Mouse (Mus musculus) mouse trophoblast stem cell (cell line): ENCODE results near the gene Cldn11.

Source experiments
- in situ Hi-C, 2 experiments: fragments of 300-500 bp; cut with MseI, MboI; formaldehyde crosslinking; loops; 2 replicates in 1 of 2; 3 replicates in 1 of 2; pipeline ENCODE4 v1.15.1; 2025

Gene Cldn11

DNA sequence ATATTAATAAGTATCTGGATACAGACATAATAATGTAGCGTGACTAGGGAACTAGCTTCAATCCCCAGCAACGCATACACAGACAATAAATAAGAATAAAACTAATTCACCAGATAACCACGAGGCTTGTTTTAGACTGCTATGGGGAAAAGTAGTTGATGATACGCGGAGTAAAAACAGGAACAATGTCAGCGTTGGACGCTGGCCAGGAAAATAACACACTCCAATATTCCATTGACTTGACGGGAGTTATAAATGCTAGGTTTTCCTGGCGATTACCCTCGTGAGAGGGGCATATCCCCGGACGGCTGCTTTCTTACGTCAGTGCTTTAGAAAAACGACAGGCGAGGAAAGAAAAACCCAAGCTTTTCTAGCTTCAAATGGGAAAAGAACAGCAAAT lies 8.1 kb downstream of the Cldn11 start:
- in situ Hi-C loops, result no loop called here

DNA sequence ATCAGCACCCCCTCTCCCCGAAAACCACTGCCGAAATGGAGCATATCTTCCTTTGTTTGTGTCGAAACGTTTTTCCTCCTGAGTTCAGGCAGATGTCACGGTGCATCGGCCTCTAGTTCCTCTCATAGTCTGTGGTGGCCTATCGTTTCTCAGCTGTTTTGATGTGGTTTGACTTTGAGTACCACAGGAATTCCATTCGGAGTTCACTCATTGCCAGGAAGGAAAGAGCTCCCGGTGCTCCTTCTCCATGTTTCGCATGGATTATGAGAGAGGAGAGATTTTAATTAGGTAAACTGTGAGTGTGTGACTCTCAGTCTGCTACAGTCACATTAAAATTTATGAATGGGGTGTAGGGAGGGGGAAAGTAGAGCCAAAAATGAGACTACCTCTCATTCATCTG lies 10.3 kb downstream of the Cldn11 start:
- in situ Hi-C loops, result no loop called here

DNA sequence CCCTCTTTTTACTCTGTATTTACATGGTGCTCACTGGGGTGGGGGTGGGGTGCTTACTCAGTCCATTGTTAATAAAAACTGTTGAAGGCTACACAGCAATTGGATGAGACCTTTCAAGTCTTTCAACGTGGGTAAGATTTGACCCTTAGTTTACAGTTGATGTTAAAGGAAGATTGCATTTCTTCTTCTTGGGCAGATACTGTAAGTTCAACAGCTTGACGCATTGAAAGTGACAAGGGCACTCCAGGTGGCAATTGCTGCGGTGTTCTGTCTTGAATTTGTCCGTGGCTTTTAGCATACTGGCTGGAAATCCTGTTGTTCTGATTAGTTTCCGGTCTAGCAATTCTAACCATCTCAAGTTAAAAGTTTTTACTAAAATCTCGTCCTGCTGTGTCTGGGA lies 11.6 kb downstream of the Cldn11 start:
- in situ Hi-C loops, result no loop called here

DNA sequence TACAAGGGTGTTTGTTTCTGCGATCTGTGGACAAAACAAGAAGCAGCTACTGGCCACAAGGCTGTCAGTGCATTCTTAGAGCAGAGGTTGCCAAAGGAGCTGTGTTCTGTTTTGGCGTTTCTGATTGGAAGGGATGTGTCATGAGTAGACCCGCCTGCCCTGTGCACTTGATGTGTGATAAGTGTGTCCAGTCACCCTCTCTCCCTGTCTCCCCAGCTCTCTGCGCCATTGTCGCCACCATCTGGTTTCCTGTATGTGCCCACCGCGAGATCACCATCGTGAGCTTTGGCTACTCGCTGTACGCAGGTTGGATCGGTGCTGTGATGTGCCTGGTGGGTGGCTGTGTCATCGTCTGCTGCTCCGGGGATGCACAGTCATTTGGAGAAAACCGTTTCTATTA lies 13.1 kb downstream of the Cldn11 start:
- in situ Hi-C loops, result no loop called here

DNA sequence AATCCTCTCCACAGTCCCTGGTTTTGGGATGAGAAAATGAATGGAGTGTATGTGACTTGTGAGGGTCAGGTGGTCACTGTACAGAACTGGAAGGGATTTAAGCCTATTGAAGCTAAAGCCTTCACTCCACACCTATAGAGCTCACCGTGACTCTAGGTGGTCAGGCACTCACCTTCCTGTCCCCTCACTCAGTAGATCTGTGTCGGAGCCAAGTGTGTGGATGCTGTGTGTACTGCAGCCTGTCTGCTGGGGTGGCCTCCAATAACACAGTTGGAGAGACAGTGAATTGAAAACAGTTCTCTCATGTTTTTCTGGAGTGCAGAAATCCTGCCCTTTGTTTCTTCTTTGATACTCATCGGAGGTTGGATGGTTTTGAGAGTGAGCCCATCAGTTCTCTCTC lies 16.1 kb downstream of the Cldn11 start:
- in situ Hi-C loops, result no loop called here

DNA sequence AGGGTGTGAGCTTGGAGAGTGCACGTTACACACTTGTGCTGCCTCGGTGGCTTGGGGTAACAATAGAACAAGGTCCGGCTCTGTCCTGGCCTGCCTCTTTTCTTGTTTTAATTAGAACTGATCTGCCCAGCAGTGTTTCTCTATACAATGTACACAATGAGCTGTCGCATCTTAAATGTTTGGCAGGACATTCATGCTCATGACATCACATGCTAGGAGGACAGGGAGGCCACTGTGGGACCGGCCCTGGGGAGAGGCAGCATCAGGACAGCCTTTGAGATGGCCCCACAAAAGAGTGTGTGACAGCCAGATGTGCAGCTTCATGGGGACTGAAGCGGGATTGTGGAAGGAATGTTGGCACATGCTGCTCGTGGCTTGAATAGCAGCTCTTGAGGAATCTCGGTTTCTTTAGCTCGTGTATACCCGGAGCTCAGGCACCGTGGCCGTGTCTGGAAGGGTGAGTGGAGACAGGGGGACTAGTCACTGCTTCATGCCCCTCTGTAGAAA lies 16.7 kb downstream of the Cldn11 start:
- in situ Hi-C loops, result no loop called here

DNA sequence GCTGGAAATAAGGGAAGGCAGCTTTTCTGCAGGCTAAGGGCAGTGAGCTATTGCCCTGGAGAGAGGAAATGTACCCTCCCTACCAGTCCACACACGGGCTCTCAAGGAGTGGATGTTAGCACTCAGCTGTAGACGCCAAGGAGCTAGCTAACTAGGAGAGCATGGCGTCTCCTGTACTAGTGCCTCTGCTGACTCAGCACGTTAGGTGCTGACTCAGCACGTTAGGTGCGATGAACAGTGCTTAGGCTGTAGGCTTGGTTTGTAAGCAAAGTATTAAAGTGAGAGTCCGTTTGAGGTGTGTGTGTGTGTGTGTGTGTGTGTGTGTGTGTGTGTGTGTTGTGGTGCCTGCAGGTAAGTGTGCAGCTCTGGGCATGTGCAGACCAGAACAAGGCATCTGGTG lies 40.6 kb downstream of the Cldn11 start:
- in situ Hi-C loops, result no loop called here

DNA sequence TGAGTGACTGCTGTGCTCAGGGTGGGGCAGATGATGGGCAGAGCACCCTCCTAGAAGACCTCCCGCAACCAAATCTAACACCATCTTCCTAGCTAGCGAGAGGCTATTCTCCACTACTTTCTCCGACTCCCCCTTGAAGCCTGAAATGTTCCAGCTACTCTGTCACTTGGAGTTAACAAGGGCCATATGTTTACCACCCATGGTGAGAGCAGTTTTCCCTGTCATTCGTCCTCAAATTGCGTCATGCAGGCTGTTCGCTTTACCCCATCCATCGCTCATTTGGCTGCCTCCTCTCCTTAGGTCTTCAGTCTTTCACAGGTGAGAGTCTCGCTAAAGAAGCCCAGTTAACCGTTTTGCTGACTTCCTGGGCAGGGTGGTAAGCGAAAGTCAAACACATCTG lies 41.7 kb downstream of the Cldn11 start:
- in situ Hi-C loops, result no loop called here

DNA sequence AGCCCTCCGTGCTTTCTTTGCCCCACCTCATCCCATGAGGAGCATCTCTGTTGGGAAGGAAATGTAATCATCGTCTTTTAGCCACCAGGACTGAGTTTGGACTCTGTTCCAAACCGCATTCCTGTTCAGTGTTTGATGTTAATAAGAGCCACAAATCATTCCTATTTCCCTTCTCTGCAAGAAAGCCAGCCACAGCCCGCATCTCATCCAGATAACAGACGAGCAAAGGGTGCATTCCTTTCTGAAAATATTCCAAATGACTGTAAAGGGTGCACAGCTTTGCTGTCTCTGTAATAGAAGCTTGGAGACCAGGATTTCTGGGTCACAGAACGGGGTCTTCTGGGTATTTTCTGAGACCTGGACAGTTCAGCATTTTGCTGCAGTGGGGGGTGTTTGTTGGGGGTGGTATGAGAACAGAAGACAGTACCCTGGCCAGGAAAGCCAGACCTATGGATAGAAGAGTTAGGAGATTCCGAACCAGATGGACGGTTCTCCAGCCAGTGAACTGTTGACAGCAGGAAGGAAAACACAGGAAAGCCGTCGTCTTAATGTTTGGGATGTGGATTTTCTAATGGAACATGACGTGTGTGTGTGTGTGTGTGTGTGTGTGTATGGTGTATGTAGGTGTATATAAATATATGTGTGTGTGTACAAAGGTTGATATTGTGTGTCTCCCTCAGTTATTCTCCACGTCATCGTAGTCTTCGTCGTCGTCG lies 49.6 kb downstream of the Cldn11 start:
- in situ Hi-C loops, result no loop called here

DNA sequence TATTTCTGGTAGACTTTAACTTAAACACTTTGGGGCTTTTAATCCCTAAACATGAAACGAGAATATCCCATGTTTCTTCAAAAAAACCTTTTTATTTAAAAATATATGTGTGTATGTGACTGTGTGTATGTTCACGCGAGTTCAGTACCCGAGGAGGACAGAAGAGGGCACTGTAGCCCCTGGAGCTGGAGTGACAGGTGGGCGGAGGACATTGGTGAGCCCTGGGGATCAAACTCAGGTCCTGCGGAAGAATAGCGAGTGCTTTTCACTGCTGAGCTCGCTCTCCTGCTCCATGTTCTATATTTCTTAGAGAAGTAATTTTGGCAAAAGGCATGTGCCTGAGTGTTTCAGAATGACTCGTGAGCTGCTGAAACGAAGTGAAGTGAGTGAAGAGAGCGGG lies 54.2 kb downstream of the Cldn11 start:
- in situ Hi-C loops, result no loop called here

DNA sequence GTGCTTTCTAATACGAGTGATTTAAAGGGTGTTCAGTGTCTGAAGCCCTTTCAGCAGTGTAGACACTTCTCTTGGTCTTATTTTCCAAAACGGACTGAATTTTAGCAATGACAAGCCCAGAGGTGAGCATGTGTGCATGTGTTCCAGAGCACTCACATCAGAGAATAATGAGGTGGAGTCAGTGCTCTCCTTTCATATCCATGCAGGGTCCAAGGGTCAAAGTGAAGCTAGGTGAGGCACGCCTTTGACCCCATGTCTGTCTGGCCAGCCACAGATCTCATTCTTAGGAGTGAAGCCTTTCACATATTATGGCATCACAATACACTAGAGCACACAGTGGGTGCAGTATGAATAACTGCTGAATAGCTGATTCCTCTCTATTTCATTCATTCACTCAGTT lies 55.4 kb downstream of the Cldn11 start:
- in situ Hi-C loops, result no loop called here

DNA sequence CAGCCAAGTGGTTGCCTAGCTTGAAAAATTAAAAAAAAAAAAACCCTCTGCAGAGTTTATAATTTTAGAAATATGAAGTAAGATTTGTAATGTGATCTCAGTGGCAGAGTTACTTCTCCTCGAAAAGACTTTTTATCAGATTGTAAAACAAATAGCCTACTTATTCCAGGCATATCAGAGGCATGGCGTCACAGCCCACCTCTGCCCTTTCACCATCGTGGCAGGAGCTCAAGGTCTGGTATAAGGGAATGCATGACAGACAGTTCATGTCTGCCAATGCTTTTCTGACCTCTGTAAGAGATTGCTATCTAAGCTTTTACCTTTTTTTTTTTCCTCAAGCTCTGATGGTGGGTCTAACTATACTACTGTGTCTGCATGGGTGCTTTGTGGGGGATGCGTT lies 58.3 kb downstream of the Cldn11 start:
- in situ Hi-C loops, result no loop called here

DNA sequence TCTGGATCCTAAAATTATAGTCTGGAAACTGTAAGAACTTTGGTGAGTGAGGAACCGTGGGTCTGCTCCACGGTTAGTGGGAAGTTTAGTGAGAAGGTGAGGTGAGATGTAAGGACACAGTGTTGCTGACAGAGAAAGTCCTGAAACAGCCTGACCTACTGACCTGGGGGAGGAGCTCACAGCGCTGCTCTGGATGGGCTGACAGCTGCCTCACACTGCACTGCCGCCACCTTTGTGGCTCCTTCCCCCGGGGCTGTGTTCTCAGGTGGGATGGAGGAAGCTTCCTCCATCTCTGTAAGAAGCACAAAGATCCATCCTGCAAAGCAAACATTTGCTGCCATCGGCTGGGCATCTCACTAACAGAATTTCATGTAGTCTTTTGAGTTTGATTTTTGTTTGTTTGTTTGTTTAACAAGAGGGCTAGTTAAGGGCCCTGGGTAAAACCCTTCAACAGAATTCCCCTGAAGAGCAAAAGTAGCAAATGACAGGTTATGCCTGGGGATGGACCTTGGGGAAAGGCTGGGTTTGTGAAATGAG lies 58.8 kb downstream of the Cldn11 start:
- in situ Hi-C loops, result no loop called here

DNA sequence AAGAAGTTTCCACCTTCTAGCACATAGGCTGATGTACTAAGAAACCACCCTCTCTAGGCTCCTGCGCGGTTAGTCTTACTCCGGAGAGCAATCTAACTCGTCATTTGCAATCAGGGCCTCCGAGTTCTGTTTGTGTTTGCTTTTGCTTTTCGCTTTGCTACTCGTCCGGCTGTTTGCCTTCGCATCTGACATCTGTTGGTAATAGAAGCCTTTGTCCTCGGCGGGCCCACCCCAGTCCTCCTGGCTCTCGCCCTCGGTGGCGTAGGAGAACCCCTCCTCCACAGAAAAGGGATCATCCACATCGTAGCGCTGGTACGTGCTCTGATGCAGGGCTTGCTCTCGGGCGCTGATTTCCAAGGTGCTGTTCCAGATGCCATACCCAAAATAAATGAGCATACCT lies 59.3 kb downstream of the Cldn11 start:
- in situ Hi-C loops, result no loop called here

DNA sequence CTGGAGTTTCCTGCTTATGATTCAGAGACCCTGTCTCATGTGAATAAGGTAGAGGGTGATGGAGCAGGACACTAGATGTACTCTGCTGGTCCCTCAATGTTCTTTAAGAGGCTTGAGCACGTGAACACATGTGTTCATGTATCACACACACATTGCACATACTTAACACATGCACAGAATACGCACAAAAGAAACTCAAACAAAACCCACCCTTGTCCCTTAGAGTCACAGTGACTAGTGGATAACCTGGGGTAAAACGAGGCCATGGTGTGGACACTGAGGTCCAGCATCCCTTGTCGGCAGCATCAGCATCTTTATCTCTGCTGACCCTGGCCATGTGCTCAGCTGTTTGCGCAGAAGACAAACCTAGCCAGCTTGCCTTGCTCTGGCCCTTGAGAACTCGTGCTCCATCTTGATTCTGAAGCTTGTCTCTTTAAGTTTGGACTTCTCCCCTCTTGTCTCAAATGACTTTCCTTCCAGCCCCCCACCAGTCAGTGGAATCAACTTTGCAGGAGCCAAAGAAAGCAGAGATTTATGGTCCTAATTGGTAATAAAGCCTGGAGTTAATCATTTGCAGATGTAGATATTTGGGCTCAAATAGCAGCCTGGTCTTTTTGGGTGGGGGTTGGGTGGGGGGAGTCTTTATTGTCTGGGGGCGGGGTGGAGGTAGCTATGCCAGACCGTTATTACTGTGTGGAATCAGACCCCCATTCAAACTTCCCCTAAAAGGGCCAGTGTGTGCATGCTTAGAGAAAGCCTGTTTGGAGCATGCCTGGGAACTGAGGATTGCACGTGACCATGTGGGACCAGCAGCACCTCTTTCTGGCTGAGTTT lies 62.7 kb downstream of the Cldn11 start:
- in situ Hi-C loops, result no loop called here

DNA sequence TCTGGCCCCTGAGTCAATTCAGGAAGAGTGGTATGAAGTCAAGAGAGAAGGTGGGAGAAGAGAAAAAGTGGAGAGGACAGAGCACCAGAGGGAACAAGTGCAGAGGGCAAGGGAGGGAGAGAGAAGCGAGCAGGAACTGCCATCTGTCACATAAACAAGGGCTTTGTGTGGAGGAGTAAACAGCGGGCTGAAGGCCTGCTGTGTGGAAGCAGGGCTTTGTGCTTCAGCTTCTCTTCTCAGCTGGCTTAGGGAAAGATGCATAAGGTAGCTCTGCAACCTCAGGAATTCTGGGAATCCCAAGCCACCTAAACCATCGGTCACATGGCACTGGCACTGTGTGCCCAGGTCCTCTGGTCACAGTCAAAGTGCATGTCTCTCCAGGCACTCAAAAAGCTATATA lies 64.1 kb downstream of the Cldn11 start:
- in situ Hi-C loops, result no loop called here
